10 mouse cellular contexts compared by ENCODE assay signal in the genomic region with DNA sequence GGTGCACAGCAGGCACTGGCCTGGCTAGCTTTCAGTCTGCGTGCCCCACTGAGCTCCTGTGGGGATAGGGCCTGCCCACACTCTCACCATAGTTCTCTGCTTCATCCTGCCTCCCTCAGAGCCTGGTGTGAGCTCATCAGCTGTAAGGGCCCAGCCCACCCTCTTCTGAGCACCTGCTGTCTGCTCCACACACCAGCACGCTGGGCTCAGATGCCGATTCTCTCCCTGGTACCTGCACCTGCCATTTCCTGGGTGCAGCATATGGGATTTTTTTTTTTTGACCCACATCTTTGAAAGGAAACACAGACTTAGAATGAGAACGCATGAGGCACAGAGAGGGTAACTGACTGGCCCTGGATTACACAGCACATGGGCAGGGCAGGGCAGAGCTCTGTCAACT. TPM values are rescaled to one million over a fixed set of nuclear protein-coding genes. Genes with fewer than 3 reads are reported as not detected.
DNase-seq lines count a peak whose midpoint lies in the region; ATAC-seq lines count a peak whose summit lies in the region.
"Had no signal": no experiment of that assay in that cellular context is flagged by ENCODE, and none has a peak within 500 bp of the region (broad histone marks: within the 10 kb centered on the region; RNA-seq: fewer than 3 reads in every experiment).

No protein-coding gene starts in this region.

- 83% methylated on average over 4 of the region's 4 CpGs for WGBS in kidney, embryonic 14.5 days
- WGBS in embryonic facial prominence, embryonic 10.5 days = 70% methylated on average over 4 of the region's 4 CpGs
- WGBS in liver, embryonic 13.5 days (ENCODE audit: insufficient replicate concordance) = 64% methylated on average over 4 of the region's 4 CpGs

- H3K4me3 ChIP-seq in kidney, embryonic 14.5 days (ENCODE audit: low read length) = peak overlapping the region; percentile 71
- peak overlapping the region; percentile 25; the same call in 1 of the 2 replicates for H3K4me3 ChIP-seq in embryonic facial prominence, embryonic 10.5 days
- H3K4me3 ChIP-seq in liver, embryonic 13.5 days (replicated peaks) = no peak overlapping the region

- H3K4me1 ChIP-seq in kidney, embryonic 14.5 days (ENCODE audit: control insufficient read depth, insufficient read depth, low read length) = peaks cover 69% of the 10 kb centered on the region
- peaks cover 72% of the 10 kb centered on the region for H3K4me1 ChIP-seq in embryonic facial prominence, embryonic 10.5 days
- peaks cover 52% of the 10 kb centered on the region for H3K4me1 ChIP-seq in liver, embryonic 13.5 days (replicated peaks)

- H3K4me2 ChIP-seq in kidney, embryonic 14.5 days (replicated peaks; ENCODE audit: low read depth, low read length) = peak overlapping the region; percentile 92
- H3K4me2 ChIP-seq in liver, embryonic 13.5 days = peak overlapping the region; percentile 19; the same call in 1 of the 2 replicates

- H3K9me3 ChIP-seq in kidney, embryonic 14.5 days (ENCODE audit: control insufficient read depth, low read length) = no peaks in the 10 kb centered on the region
- H3K9me3 ChIP-seq in embryonic facial prominence, embryonic 10.5 days = no peaks in the 10 kb centered on the region
- no peaks in the 10 kb centered on the region for H3K9me3 ChIP-seq in liver, embryonic 13.5 days (replicated peaks)

- no peak overlapping the region for H3K27ac ChIP-seq in kidney, embryonic 14.5 days (ENCODE audit: low read depth, low read length)
- H3K27ac ChIP-seq in embryonic facial prominence, embryonic 10.5 days (replicated peaks) = no peak overlapping the region
- no peak overlapping the region for H3K27ac ChIP-seq in liver, embryonic 13.5 days

- H3K27me3 ChIP-seq in kidney, embryonic 14.5 days (ENCODE audit: control insufficient read depth, insufficient read depth, low read length) = peaks cover 7% of the 10 kb centered on the region; the same call in 1 of the 2 replicates
- peaks cover 92% of the 10 kb centered on the region for H3K27me3 ChIP-seq in embryonic facial prominence, embryonic 10.5 days (replicated peaks; ENCODE audit: low read depth, poor library complexity, severe bottlenecking)
- peaks cover 44% of the 10 kb centered on the region for H3K27me3 ChIP-seq in liver, embryonic 13.5 days
- H3K27me3 ChIP-seq: Patski had no signal

- no peaks in the 10 kb centered on the region; the same call in 1 of the 2 replicates for H3K36me3 ChIP-seq in kidney, embryonic 14.5 days (ENCODE audit: control insufficient read depth, insufficient read depth, low read length)
- no peaks in the 10 kb centered on the region for H3K36me3 ChIP-seq in embryonic facial prominence, embryonic 10.5 days (replicated peaks)
- H3K36me3 ChIP-seq in liver, embryonic 13.5 days = no peaks in the 10 kb centered on the region

- no peak for ATAC-seq in kidney, embryonic 14.5 days (ENCODE audit: low FRiP score, low TSS enrichment)
- ATAC-seq in liver, embryonic 13.5 days (ENCODE audit: low read depth) = no peak

- no peak for DNase-seq in kidney, adult 18-20 months
- peak; percentile 39 to 47 for DNase-seq in B cell, adult 2 months
- DNase-seq in embryonic facial prominence, embryonic 10.5 days (ENCODE audit: low spot score) = no peak
- no peak for DNase-seq in liver, embryonic 13.5 days
- DNase-seq in cerebellum, adult 8-10 months = no peak
- DNase-seq in adrenal gland, adult 2 months = no peak
- no peak for DNase-seq in adrenal gland, postnatal 14 days
- DNase-seq: lung, postnatal 14 days had no signal

- H3K9ac ChIP-seq in kidney, embryonic 14.5 days (ENCODE audit: low read depth, low read length) = peak overlapping the region; percentile 78
- no peak overlapping the region for H3K9ac ChIP-seq in liver, embryonic 13.5 days

RNA-seq across cellular contexts. Expression of gene Plxnd1, which starts 5.2 kb away (rescaled TPM):
- 58.3 and 62.7 TPM in 2 replicates for polyA plus RNA-seq in kidney, embryonic 14.5 days (2014; fragmentation: Nextera tagmentation; extraction: Ambion mirVana)
- 26.8 and 28.1 TPM in 2 replicates for polyA plus RNA-seq in embryonic facial prominence, embryonic 10.5 days (2016; fragmentation: Nextera tagmentation; extraction: Ambion mirVana)
- 6.7 and 6.8 TPM in 2 replicates for polyA plus RNA-seq in liver, embryonic 13.5 days (2015; fragmentation: Nextera tagmentation; extraction: Ambion mirVana)
- 100 to 1,000 TPM; 168 to 181 TPM for total RNA-seq in adrenal gland, adult 2 months (2021)
- polyA plus RNA-seq in adrenal gland, adult 2 months (2012; rRNA removed) = 279 and 288 TPM in 2 replicates
- total RNA-seq in adrenal gland, postnatal 14 days (2021) = 154 and 173 TPM in 2 replicates

RNA-seq across cellular contexts. Expression of gene H1foo, which starts 44.9 kb away (rescaled TPM):
- polyA plus RNA-seq in kidney, embryonic 14.5 days (2014; fragmentation: Nextera tagmentation; extraction: Ambion mirVana) = not detected in 2 replicates
- not detected in 2 replicates for polyA plus RNA-seq in embryonic facial prominence, embryonic 10.5 days (2016; fragmentation: Nextera tagmentation; extraction: Ambion mirVana)
- not detected in 2 replicates for polyA plus RNA-seq in liver, embryonic 13.5 days (2015; fragmentation: Nextera tagmentation; extraction: Ambion mirVana)
- not detected for total RNA-seq in adrenal gland, adult 2 months (2021)
- not detected in 2 replicates for polyA plus RNA-seq in adrenal gland, adult 2 months (2012; rRNA removed)
- not detected in 2 replicates for total RNA-seq in adrenal gland, postnatal 14 days (2021)
- polyA plus RNA-seq: Patski had no signal

RNA-seq across cellular contexts. Expression of gene Rho, which starts 58.1 kb away (rescaled TPM):
- 0.06 TPM in 1 of 2 replicates, not detected in the other for polyA plus RNA-seq in kidney, embryonic 14.5 days (2014; fragmentation: Nextera tagmentation; extraction: Ambion mirVana)
- 0.33 and 0.51 TPM in 2 replicates for polyA plus RNA-seq in embryonic facial prominence, embryonic 10.5 days (2016; fragmentation: Nextera tagmentation; extraction: Ambion mirVana)
- polyA plus RNA-seq in liver, embryonic 13.5 days (2015; fragmentation: Nextera tagmentation; extraction: Ambion mirVana) = not detected in 2 replicates
- total RNA-seq in adrenal gland, adult 2 months (2021) = under 1 TPM; 0.52 to 0.95 TPM
- polyA plus RNA-seq in adrenal gland, adult 2 months (2012; rRNA removed) = 2.2 and 3.4 TPM in 2 replicates
- total RNA-seq in adrenal gland, postnatal 14 days (2021) = 0.56 and 0.74 TPM in 2 replicates

Comparison
In these comparisons a context has a peak if more than half of its experiments do, and no peak if none do; other contexts are left out.
1. DNase-seq: peak in B cell, adult 2 months (2 of 2); none in kidney, adult 18-20 months (single experiment), embryonic facial prominence, embryonic 10.5 days (single experiment), liver, embryonic 13.5 days (single experiment), cerebellum, adult 8-10 months (single experiment), adrenal gland, adult 2 months (single experiment) and adrenal gland, postnatal 14 days (single experiment).